ENCODE assay signal across 8 mouse cellular contexts in the genomic region with DNA sequence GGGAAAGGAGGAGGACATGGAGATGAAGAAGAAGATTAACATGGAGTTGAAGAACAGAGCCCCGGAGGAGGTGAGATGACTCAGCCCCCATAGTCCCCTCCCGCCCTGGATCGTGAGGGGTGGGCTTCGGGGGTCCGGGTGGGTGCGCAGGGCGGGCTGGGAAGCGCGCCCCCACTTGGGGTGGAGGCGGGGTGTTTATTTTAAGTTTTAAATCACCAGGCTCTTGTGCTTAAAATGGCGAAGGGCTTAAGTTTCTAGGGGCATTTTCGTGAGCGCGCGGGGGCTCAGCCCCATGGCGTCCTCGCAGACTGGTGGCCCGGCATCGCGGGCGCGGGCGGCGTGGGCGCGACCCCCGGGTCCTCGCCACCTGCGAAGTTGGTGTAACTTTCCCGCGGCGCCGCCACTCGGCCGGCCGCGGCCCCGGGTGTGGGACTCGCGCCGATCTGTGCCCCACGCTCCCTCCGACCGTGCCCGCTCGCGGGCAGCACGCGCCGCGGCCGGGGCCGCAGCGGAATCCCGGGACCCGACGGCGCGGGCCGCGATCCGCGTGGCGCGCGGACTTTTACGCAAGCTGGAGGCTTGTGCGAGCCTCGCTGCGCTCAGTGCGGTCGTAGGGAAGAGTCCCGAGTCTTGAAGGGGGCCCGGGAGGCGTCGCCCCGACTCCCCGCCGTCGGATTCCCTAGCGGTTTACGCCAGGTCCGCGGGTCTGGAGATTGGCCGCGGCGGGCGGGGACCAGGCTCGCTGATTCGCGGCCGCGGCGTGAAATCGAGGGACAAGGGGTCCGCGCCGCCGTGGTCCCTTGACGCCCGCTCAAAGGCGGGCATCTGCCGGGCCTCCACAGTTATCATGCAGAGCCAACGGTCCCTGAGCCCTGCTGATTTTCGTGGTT. TPM values are rescaled to one million over a fixed set of nuclear protein-coding genes. Genes with fewer than 3 reads are reported as not detected.
DNase-seq lines count a peak whose midpoint lies in the region; ATAC-seq and TF ChIP-seq lines count a peak whose summit lies in the region.

No protein-coding gene starts in this region.

- 0 out of 2 replicates have a peak overlapping the region, but pooled peaks have one; percentile 59 for H3K27ac ChIP-seq in ES-Bruce4 (ENCODE audit: insufficient read depth, low read length)
- peak overlapping the region; percentile 94 for H3K27ac ChIP-seq in embryonic facial prominence, embryonic 13.5 days
- H3K27ac ChIP-seq in heart, embryonic 14.5 days (replicated peaks in 1 of 2; ENCODE audit: control insufficient read depth in 1 of 2, insufficient read depth in 1 of 2, low read depth in 2 of 2, low read length in 2 of 2), result peak overlapping the region; percentile 92 to 96

- H3K9me3 ChIP-seq in ES-Bruce4 (replicated peaks; ENCODE audit: control insufficient read depth, insufficient read depth, low read length, poor library complexity, severe bottlenecking), result no peaks in the 10 kb centered on the region
- H3K9me3 ChIP-seq in embryonic facial prominence, embryonic 13.5 days, result no peaks in the 10 kb centered on the region
- H3K9me3 ChIP-seq in heart, embryonic 14.5 days (ENCODE audit: control insufficient read depth, low read length), result no peaks in the 10 kb centered on the region

- H3K4me3 ChIP-seq in ES-Bruce4 (ENCODE audit: low read depth, low read length), result peak overlapping the region; percentile 99
- H3K4me3 ChIP-seq in embryonic facial prominence, embryonic 13.5 days, result peak overlapping the region; percentile 90
- H3K4me3 ChIP-seq in heart, embryonic 14.5 days (ENCODE audit: control insufficient read depth in 1 of 2, insufficient read depth in 1 of 2, low read depth in 1 of 2, low read length in 2 of 2), result peak overlapping the region; percentile 85 to 94

- ATAC-seq in embryonic facial prominence, embryonic 13.5 days (ENCODE audit: insufficient number of reproducible peaks, insufficient read depth, low FRiP score, low TSS enrichment, low read depth), result peak; percentile 56; the same call in 1 of the 2 replicates
- ATAC-seq in heart, embryonic 14.5 days (ENCODE audit: insufficient number of reproducible peaks, insufficient read depth, low FRiP score, low read depth), result no peak; the same call in 1 of the 2 replicates
- ATAC-seq in megakaryocyte progenitor cell, adult 5-6 weeks (replicated peaks; ENCODE audit: poor library complexity), result peak; percentile 15

- intact Hi-C loops in left cerebral cortex, postnatal 36 days (cut with DNase I), result loop anchor here (1.0 kb wide), 2 partner anchors 37 to 48 kb away; a partner anchor contains a TSS

- peak; percentile 71 for DNase-seq in adrenal gland, postnatal 10 days
- DNase-seq in left cerebral cortex, postnatal 36 days (ENCODE audit: low spot score in 2 of 2), result peak; percentile 31 to 51
- peak; percentile 45 for DNase-seq in right cerebral cortex, postnatal 25 days
- DNase-seq in yolk sac, embryonic 10.5 days (ENCODE audit: low spot score), result peak; percentile 56

- TF ChIP-seq POLR2A in ES-Bruce4 (IDR thresholded peaks at IDR 0.05; ENCODE audit: insufficient read depth, low read length), result no peak

- no peaks in the 10 kb centered on the region for H3K4me1 ChIP-seq in ES-Bruce4 (ENCODE audit: control insufficient read depth, insufficient read depth, low read length)
- H3K4me1 ChIP-seq in embryonic facial prominence, embryonic 13.5 days, result peaks cover 17% of the 10 kb centered on the region
- H3K4me1 ChIP-seq in heart, embryonic 14.5 days (ENCODE audit: control insufficient read depth in 2 of 2, insufficient read depth in 2 of 2, low read length in 2 of 2), result peaks cover 3 to 9% of the 10 kb centered on the region in 2 experiments; a peak in 3 of 4 replicates

- peak overlapping the region; percentile 99 for H3K9ac ChIP-seq in ES-Bruce4 (ENCODE audit: low read depth, poor library complexity, severe bottlenecking)
- peak overlapping the region; percentile 98 for H3K9ac ChIP-seq in embryonic facial prominence, embryonic 13.5 days
- peak overlapping the region; percentile 99 for H3K9ac ChIP-seq in heart, embryonic 14.5 days (ENCODE audit: low read length)

- peak overlapping the region; percentile 60 for H3K4me2 ChIP-seq in embryonic facial prominence, embryonic 13.5 days
- peak overlapping the region; percentile 65 for H3K4me2 ChIP-seq in heart, embryonic 14.5 days (ENCODE audit: low read length)

- H3K27me3 ChIP-seq in ES-Bruce4 (ENCODE audit: control insufficient read depth, insufficient read depth, low read length, poor library complexity, severe bottlenecking), result no peaks in the 10 kb centered on the region
- H3K27me3 ChIP-seq in embryonic facial prominence, embryonic 13.5 days, result no peaks in the 10 kb centered on the region
- no peaks in the 10 kb centered on the region for H3K27me3 ChIP-seq in heart, embryonic 14.5 days (ENCODE audit: control insufficient read depth, insufficient read depth, low read length)

- peaks cover 16% of the 10 kb centered on the region for H3K36me3 ChIP-seq in ES-Bruce4 (ENCODE audit: control insufficient read depth, insufficient read depth, low read length, poor library complexity, severe bottlenecking)
- peaks cover 16% of the 10 kb centered on the region for H3K36me3 ChIP-seq in embryonic facial prominence, embryonic 13.5 days
- peaks cover 16% of the 10 kb centered on the region for H3K36me3 ChIP-seq in heart, embryonic 14.5 days (ENCODE audit: control insufficient read depth, insufficient read depth, low read length)

- TF ChIP-seq CTCF in ES-Bruce4 (IDR thresholded peaks at IDR 0.05; ENCODE audit: low read depth, low read length), result no peak

- WGBS in embryonic facial prominence, embryonic 13.5 days, result under 1% methylated on average over 104 of the region's 105 CpGs
- under 1% methylated on average over 102 of the region's 105 CpGs for WGBS in heart, embryonic 14.5 days

- no peak for TF ChIP-seq EP300 in ES-Bruce4 (IDR thresholded peaks at IDR 0.05; ENCODE audit: insufficient read depth, low read depth, low read length)

RNA-seq across cellular contexts. Expression of a gene that starts 0.8 kb away (rescaled TPM):
- 386 and 405 TPM in 2 replicates for polyA plus RNA-seq in ES-Bruce4 (2011; ENCODE audit: insufficient read depth, insufficient read length, low read depth, missing spikeins)
- 100 to 1,000 TPM in 1 of 2 experiments, 10 to 100 TPM in 1; 89.8 to 110 TPM for total RNA-seq in adrenal gland, postnatal 10 days (2021)
- polyA plus RNA-seq in embryonic facial prominence, embryonic 13.5 days (2015; fragmentation: Nextera tagmentation; extraction: Ambion mirVana), result 241 and 251 TPM in 2 replicates
- polyA plus RNA-seq in heart, embryonic 14.5 days (2014; fragmentation: Nextera tagmentation; extraction: Ambion mirVana), result 58.3 and 65.3 TPM in 2 replicates
- 10 to 100 TPM; 87.9 to 91.2 TPM for total RNA-seq in left cerebral cortex, postnatal 36 days (2021)
- total RNA-seq in megakaryocyte progenitor cell, adult 5-6 weeks (2015), result 101 and 132 TPM in 2 replicates
- total RNA-seq in megakaryocyte progenitor cell, adult 5-6 weeks (2017), result 384 and 526 TPM in 2 replicates

RNA-seq across cellular contexts. Expression of a gene that starts 25.3 kb away (rescaled TPM):
- polyA plus RNA-seq in ES-Bruce4 (2011; ENCODE audit: insufficient read depth, insufficient read length, low read depth, missing spikeins), result 2.4 and 3.3 TPM in 2 replicates
- total RNA-seq in adrenal gland, postnatal 10 days (2021), result 10 to 100 TPM; 13.6 to 18.5 TPM
- polyA plus RNA-seq in embryonic facial prominence, embryonic 13.5 days (2015; fragmentation: Nextera tagmentation; extraction: Ambion mirVana), result 14.5 and 16.6 TPM in 2 replicates
- polyA plus RNA-seq in heart, embryonic 14.5 days (2014; fragmentation: Nextera tagmentation; extraction: Ambion mirVana), result 45.5 and 49.7 TPM in 2 replicates
- 10 to 100 TPM in 1 of 2 experiments, 1 to 10 TPM in 1; 8.8 to 10.6 TPM for total RNA-seq in left cerebral cortex, postnatal 36 days (2021)
- total RNA-seq in megakaryocyte progenitor cell, adult 5-6 weeks (2015), result not detected in 2 replicates
- not detected in 2 replicates for total RNA-seq in megakaryocyte progenitor cell, adult 5-6 weeks (2017)

RNA-seq across cellular contexts. Expression of a gene that starts 36.1 kb away (rescaled TPM):
- 44.3 and 48.3 TPM in 2 replicates for polyA plus RNA-seq in ES-Bruce4 (2011; ENCODE audit: insufficient read depth, insufficient read length, low read depth, missing spikeins)
- total RNA-seq in adrenal gland, postnatal 10 days (2021), result 100 to 1,000 TPM; 167 to 171 TPM
- 29.6 and 32.3 TPM in 2 replicates for polyA plus RNA-seq in embryonic facial prominence, embryonic 13.5 days (2015; fragmentation: Nextera tagmentation; extraction: Ambion mirVana)
- polyA plus RNA-seq in heart, embryonic 14.5 days (2014; fragmentation: Nextera tagmentation; extraction: Ambion mirVana), result 38.4 and 48.0 TPM in 2 replicates
- total RNA-seq in left cerebral cortex, postnatal 36 days (2021), result 10 to 100 TPM; 61.8 to 75.2 TPM
- 30.6 and 30.8 TPM in 2 replicates for total RNA-seq in megakaryocyte progenitor cell, adult 5-6 weeks (2015)
- 34.9 and 35.1 TPM in 2 replicates for total RNA-seq in megakaryocyte progenitor cell, adult 5-6 weeks (2017)

RNA-seq across cellular contexts. Expression of a gene that starts 38.0 kb away (rescaled TPM):
- polyA plus RNA-seq in ES-Bruce4 (2011; ENCODE audit: insufficient read depth, insufficient read length, low read depth, missing spikeins), result 3.6 and 5.4 TPM in 2 replicates
- 10 to 100 TPM; 27.7 to 38.8 TPM for total RNA-seq in adrenal gland, postnatal 10 days (2021)
- polyA plus RNA-seq in embryonic facial prominence, embryonic 13.5 days (2015; fragmentation: Nextera tagmentation; extraction: Ambion mirVana), result 17.9 and 18.6 TPM in 2 replicates
- polyA plus RNA-seq in heart, embryonic 14.5 days (2014; fragmentation: Nextera tagmentation; extraction: Ambion mirVana), result 45.1 and 51.7 TPM in 2 replicates
- 1 to 10 TPM; 3.4 to 5.5 TPM for total RNA-seq in left cerebral cortex, postnatal 36 days (2021)
- 55.1 and 62.0 TPM in 2 replicates for total RNA-seq in megakaryocyte progenitor cell, adult 5-6 weeks (2015)
- total RNA-seq in megakaryocyte progenitor cell, adult 5-6 weeks (2017), result 63.3 and 68.9 TPM in 2 replicates

RNA-seq across cellular contexts. Expression of a gene that starts 47.8 kb away (rescaled TPM):
- 5.9 and 7.6 TPM in 2 replicates for polyA plus RNA-seq in ES-Bruce4 (2011; ENCODE audit: insufficient read depth, insufficient read length, low read depth, missing spikeins)
- total RNA-seq in adrenal gland, postnatal 10 days (2021), result 1 to 10 TPM; 1.9 to 4.9 TPM
- 7.0 and 7.8 TPM in 2 replicates for polyA plus RNA-seq in embryonic facial prominence, embryonic 13.5 days (2015; fragmentation: Nextera tagmentation; extraction: Ambion mirVana)
- polyA plus RNA-seq in heart, embryonic 14.5 days (2014; fragmentation: Nextera tagmentation; extraction: Ambion mirVana), result 3.1 and 3.9 TPM in 2 replicates
- 10 to 100 TPM; 18.6 to 26.6 TPM for total RNA-seq in left cerebral cortex, postnatal 36 days (2021)
- 0.56 and 1.3 TPM in 2 replicates for total RNA-seq in megakaryocyte progenitor cell, adult 5-6 weeks (2015)
- total RNA-seq in megakaryocyte progenitor cell, adult 5-6 weeks (2017), result 2.8 and 3.3 TPM in 2 replicates

Comparison
In these comparisons a context has a peak if more than half of its experiments do, and no peak if none do; other contexts are left out.
1. RNA of a gene that starts 25.3 kb away (total RNA-seq): 13.6 to 18.5 TPM in adrenal gland, postnatal 10 days and 8.8 to 10.6 TPM in left cerebral cortex, postnatal 36 days; not detected in megakaryocyte progenitor cell, adult 5-6 weeks; every median in the first group is over 4 times any median in the second.
2. Peak in every context shown above with its lines, with median percentiles within 50 percentile points of each other: H3K27ac ChIP-seq, H3K4me3 ChIP-seq, H3K9ac ChIP-seq and DNase-seq.